Mouse (Mus musculus): ENCODE measurements around the gene Gjb6. TPM values are rescaled to one million over a fixed set of nuclear protein-coding genes. Genes with fewer than 3 reads are reported as not detected.

The Gjb6 gene
- polyA plus RNA-seq, 1 experiment: 55.0 TPM

GRCm38 (mm10) chr14:57089107-57089506 lies 44.3 kb downstream of the Gjb6 start:
- no peak for DNase-seq (ENCODE audit: low spot score)

- no peak for DNase-seq (ENCODE audit: low spot score)
Observed at GRCm38 (mm10) chr14:57084180-57084668, 49.2 kb downstream of the Gjb6 start.

- no peak for DNase-seq (ENCODE audit: low spot score)
Observed at GRCm38 (mm10) chr14:57082863-57083262, 50.5 kb downstream of the Gjb6 start.

- no peak for DNase-seq (ENCODE audit: low spot score)
Observed at GRCm38 (mm10) chr14:57075537-57075936, 57.9 kb downstream of the Gjb6 start.

Other genes with a start within 250 kb of the Gjb6 start
- 31.5 and 35.1 TPM in 2 replicates for gene Zmym2, start 247.0 kb downstream of the Gjb6 start, polyA plus RNA-seq (2012; rRNA removed)
- gene Gja3, start 75.5 kb downstream of the Gjb6 start, polyA plus RNA-seq (2012; rRNA removed): not detected in 2 replicates
- gene Gjb2, start 28.9 kb downstream of the Gjb6 start, polyA plus RNA-seq (2012; rRNA removed): 6.4 and 6.5 TPM in 2 replicates
- 0.12 TPM in 1 of 2 replicates, not detected in the other for gene Gm4491, start 17.7 kb downstream of the Gjb6 start, polyA plus RNA-seq (2012; rRNA removed)

Measured in urinary bladder, adult 2 months (tissue).